Mouse (Mus musculus) adrenal gland, postnatal 25 days (tissue): Measurements from ENCODE around the gene Pear1. TPM values are rescaled to one million over a fixed set of nuclear protein-coding genes. Genes with fewer than 3 reads are reported as not detected.
A peak's percentile ranks its signal among the peaks of the same experiment; 100 is the strongest.

Source experiments
- DNase-seq: peaks from one replicate; pipeline ENCODE4 v3.0.0; 2021; ENCODE audit warnings: mixed read lengths
- total RNA-seq: library from RNA; stranded (reverse); gene quantifications from 2 replicates; pipeline ENCODE4 v1.2.3, GENCODE M21; 2021

Pear1 gene
- total RNA-seq, 1 experiment from 2014 or later = 23.0 TPM

GRCm38 (mm10) chr3:87809322-87809962 lies 14.7 kb downstream of the Pear1 start:
- DNase-seq = no peak

DNA sequence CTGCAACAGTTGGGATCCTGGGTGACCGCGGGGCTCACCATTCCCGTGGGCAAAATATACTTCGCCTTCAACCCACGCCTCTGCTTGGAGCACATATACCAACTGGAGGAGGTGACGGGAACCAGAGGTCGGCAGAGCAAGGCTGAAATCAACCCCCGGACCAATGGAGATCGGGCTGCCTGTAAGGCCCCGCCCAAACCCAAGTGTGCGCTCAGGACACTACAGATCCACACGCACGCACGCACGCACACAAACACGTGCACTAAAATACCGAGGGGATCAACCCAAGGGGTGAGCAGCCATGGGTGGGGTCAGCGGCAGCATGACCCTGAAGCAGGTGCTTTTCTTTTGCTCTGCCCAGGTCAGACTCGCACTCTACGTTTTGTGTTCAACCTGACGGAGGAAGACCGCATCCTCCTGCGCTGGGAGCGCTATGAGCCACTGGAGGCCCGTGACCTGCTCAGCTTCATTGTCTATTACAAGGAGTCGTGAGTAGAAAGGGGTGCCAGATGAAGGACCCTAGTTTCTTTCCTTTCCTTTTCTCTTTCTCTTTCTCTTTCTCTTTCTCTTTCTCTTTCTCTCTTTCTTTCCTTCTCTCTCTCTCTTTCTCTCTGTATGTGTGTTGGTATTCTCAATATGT lies 19.9 kb downstream of the Pear1 start:
- peak; percentile 17 for DNase-seq

DNA sequence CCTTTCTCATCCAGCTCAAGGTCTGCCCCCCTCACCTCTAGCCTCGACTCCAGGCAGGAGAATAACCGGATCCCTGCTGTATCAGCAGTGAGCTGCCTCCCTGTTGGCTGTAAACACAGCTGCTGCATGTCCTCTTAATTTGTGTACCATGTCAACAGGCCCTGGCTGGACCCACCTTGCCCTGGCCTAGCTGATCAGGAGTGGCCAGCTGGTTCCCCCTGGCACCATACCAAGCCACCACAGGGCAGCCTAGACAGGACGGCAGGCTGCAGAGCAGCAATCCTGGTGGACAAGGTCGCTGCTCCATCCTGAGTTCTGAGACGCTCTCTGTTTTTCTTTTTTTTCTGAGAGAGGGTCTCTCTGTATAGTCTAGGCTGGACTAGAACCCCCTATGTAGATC lies 22.4 kb downstream of the Pear1 start:
- DNase-seq = no peak

DNA sequence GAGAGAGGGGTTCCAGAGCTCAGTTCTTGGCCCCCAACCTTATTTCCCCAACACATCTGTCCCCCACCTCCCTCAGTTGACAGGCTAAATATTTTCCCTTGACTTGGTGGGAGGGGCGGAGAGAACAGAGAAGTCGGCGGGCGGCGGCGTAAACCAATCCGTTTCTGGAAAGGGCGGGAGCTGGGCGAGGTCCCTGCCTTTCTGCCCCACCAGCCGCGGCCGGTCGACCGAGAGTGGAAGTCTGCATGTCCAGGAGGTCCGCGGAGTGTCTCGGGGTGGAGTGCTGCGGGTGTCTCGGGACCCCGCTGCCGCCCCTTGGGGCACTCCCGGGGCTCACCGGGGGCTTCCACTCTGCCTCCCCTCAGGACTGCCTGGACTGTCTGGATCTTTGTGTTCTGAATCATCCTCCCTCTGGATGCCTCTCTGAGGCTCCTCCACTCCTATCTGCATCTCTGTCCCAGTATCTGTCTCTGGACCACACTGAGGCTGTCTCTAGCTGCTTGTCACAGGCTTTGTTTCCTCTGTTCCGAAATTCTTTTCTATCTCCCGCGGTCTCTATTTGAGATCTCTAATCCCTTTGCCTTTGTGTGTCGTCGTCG lies 27.3 kb downstream of the Pear1 start, which contains the start of gene Insrr:
TSS of gene Insrr (plus strand) at position 216 of the 599 bp plus-strand sequence.
- peak; percentile 41 for DNase-seq

- peak; percentile 67 for DNase-seq
Measured at GRCm38 (mm10) chr3:87795336-87796277, 28.5 kb downstream of the Pear1 start.

DNA sequence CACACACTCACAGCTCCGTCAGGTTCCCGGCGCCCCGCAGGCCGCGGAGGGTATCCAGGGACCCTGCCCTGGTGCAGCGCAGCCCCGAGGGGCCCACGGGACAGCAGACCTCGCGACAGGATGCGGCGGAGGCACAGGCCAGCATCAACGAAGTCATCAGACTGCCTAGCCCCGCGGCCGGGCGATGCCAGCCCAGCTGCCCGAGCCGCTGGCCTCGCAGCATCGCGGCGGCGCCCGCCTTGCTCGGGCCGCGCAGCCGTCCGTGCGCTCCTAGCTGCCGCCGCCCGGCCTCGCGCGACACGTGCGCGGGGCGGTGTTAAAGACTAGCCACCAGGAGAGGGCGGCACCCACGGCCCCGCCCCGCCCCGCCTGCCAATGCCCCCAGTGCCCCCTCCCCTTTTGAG lies 29.2 kb downstream of the Pear1 start, which contains the start of gene Ntrk1:
TSS of gene Ntrk1 (minus strand) at position 241 of the 404 bp plus-strand sequence.
- DNase-seq = peak; percentile 30

DNA sequence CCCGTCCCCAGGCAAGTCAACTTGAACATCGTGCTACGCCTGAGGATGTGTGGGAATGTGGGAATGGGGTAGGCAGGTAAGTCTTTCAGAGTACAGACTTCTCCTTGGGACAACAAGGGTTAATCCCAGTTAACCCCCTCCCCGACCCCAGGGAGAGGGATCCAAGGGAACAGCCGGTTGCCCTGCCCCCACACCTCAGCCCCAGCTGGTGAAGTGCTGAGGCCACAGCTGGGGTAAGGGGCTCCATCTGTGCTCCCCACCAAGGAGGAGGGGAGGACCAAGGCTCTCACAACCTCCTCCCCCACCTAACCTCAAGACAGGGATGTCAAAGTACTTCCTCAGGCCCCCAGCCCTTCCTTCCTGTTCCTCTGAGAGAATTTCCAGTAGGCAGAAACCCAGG lies 34.3 kb downstream of the Pear1 start:
- no peak for DNase-seq

- no peak for DNase-seq
Measured at GRCm38 (mm10) chr3:87789248-87789647, 34.9 kb downstream of the Pear1 start.

DNA sequence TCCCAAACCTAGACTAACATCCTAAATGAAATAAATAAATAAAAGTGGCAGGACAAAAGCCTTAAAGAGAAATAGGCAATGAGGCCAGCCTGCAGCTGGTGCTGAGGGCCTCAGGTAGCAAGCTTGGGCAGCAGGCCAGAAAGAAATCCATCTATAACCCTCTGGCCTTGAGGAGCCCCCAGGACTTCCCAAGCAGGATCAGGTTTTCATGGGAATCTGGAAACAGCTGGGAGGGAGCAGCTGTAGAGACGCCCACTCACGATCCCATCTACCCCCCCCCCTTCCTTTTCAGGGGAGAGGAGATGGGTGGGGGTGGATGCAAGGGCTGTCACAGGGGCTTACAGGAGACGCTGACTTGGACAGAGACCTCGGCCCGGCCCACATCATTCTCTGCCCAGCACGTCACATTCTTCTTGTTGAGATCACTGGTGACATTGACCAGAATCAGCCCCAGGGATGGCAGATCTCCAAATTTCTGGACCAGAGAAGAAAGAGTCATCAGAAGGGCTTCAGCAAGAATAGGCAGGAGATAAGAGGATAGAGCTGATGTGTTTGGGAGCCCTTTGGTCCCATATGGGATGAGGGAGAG lies 38.4 kb downstream of the Pear1 start:
- DNase-seq = no peak

- DNase-seq = no peak
Measured at GRCm38 (mm10) chr3:87785156-87785555, 39.0 kb downstream of the Pear1 start.

DNA sequence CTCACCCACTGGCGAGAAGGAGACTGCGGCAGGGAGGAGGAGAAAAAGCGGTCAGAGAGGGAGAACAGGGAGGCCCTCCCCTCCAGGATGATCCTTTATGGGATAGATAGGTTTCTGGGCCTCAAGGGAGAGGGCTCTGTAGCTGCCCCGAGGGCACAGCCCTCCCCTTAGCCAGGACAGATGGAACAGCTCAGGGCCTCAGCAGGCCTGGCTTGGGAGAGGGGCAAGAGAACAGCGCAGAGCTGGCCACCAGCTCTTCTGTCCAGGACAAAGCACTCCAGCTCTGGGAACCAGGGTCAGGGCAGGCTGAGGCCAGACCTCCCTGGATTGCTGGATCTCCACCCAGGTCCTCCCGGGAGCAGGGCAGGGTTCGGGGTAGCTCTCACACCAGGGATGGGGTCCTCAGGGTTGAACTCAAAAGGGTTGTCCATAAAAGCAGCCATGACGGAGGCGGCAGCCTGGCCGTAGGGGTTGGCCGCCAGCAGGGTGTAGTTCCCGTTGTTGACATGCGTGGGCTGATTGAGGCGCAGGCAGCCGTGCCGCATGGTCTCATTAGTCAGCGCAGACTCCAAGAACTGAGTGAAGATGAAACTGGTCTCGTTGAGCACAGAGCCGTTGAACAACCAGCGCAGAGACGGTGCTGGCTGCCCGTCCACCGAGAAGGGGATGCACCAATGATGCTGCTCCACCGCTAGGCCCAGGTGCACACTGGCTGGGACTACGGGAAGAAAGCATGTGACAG lies 40.7 kb downstream of the Pear1 start:
- no peak for DNase-seq

- no peak for DNase-seq
Measured at GRCm38 (mm10) chr3:87779086-87779485, 45.0 kb downstream of the Pear1 start.

DNA sequence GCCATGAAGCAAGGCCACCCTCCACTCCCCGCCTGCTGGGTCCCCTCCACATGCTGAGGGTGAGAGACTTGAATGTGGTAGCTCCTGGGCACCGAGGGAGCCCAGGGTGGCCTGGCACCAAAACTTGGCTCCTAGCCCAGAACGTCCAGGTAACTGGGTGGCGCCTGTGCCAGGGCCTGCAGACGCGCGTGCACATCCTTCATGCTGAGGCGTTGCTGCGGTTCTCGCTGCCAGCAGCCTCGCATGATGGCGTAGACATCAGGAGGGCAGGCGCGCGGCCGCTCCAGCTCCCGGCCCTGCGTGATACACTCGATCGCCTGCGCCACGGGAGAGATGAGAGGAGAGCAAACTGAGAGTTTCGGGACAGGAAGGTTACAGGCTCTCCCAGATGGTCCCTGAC lies 45.8 kb downstream of the Pear1 start:
- DNase-seq = no peak

GRCm38 (mm10) chr3:87771088-87771487 lies 53.0 kb downstream of the Pear1 start:
- DNase-seq = no peak

DNA sequence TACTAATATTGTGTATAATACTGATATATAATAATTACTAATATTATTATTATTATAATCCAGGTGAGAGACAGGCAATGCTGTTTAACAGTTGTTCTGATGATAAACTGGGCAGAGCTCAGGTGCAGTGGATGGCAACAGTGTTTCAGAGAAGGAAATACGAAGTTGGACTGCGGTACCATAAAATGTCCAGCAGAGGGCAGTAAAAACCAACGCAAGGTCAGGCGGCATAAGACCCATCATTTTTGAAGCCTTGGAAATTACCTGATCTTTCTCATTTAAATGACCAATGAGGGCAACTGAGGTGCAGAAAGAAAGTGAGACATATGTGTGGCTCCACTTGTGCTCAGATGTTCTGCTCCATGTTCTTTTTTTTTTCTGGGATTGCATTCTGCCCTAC lies 53.8 kb downstream of the Pear1 start:
- no peak for DNase-seq

DNA sequence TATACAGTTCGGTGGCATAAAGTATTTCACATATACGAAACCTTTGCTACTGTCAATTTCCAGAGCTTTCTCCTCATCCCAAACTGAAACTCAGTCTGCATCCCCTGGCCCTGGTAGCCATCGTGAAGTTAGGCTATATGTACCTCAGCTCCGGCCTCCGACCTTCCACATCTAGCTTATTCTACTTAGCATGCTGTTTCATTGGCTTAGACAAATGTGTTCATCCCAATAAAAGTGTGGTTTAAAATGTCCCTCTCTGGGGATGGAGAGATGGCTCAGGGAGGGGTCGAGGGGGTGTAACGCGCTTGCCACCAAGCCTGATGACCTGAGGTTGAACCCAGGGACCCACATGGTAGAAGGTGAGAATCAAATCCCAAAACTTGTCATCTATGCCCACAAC lies 54.6 kb downstream of the Pear1 start:
- DNase-seq = no peak

GRCm38 (mm10) chr3:87768844-87769243 lies 55.3 kb downstream of the Pear1 start:
- peak; percentile 84 for DNase-seq

GRCm38 (mm10) chr3:87768431-87768830 lies 55.7 kb downstream of the Pear1 start:
- DNase-seq = no peak

DNA sequence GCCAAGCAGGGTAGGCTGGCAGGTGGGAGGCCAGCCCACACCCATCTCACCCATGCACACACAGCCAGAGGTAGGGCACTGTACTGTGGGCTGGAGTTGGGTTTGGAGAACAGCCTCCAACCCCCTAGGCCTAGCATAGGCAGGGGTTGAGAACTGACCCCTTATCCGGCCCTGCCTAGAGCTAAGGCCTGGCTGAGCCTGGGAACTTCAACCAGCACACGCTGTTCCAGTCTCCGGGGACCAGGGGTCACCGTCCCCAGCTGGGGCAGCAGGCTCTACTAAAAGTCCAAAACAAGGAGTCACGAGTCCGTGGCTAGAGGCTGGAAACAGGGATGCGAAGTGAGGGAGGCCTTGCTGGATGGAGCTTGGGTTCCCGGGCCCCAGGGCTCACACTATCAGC lies 56.3 kb downstream of the Pear1 start:
- DNase-seq = no peak

GRCm38 (mm10) chr3:87766284-87766667 lies 57.8 kb downstream of the Pear1 start:
- DNase-seq = no peak

DNA sequence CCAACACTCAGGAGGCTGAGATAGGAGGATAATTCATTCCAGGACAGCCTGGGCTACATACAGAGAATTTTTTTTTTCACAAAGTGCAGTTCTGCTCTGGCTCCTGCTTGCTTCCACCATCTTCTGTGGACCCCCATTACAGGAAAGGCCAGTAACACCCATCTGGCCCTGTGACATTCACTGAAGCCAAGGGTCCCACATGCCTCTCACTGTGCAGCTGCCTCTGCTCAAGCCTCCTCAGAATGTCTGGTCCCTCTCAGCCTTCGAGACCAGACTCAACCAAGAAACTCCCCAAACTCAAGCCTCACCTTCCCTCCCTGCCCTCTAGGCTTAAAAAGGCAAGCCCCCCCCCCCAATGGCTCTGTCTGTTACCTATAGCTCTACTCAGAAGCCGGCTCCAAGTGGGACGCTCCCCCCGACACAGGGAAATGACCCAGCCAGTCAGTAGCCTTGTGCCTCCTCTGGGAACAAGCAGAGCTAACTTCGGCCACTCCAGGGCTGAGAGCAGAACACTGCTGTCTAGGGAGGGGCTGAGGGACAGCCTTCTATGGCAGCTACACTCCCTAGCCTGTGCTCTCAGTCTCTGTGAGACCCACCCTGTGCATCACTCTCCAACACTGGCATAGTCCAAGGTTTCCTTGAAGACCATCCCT lies 58.3 kb downstream of the Pear1 start:
- no peak for DNase-seq
